Mouse (Mus musculus) cerebellum, postnatal 4 days (tissue): ENCODE data around the gene 4930519P11Rik.

Experiments
- DNase-seq, 2 experiments: peaks; one replicate each; pipeline ENCODE4 v3.0.0; 2022; ENCODE audit warnings: low spot score in 2 of 2, mixed read lengths in 1 of 2

The 4930519P11Rik gene

DNA sequence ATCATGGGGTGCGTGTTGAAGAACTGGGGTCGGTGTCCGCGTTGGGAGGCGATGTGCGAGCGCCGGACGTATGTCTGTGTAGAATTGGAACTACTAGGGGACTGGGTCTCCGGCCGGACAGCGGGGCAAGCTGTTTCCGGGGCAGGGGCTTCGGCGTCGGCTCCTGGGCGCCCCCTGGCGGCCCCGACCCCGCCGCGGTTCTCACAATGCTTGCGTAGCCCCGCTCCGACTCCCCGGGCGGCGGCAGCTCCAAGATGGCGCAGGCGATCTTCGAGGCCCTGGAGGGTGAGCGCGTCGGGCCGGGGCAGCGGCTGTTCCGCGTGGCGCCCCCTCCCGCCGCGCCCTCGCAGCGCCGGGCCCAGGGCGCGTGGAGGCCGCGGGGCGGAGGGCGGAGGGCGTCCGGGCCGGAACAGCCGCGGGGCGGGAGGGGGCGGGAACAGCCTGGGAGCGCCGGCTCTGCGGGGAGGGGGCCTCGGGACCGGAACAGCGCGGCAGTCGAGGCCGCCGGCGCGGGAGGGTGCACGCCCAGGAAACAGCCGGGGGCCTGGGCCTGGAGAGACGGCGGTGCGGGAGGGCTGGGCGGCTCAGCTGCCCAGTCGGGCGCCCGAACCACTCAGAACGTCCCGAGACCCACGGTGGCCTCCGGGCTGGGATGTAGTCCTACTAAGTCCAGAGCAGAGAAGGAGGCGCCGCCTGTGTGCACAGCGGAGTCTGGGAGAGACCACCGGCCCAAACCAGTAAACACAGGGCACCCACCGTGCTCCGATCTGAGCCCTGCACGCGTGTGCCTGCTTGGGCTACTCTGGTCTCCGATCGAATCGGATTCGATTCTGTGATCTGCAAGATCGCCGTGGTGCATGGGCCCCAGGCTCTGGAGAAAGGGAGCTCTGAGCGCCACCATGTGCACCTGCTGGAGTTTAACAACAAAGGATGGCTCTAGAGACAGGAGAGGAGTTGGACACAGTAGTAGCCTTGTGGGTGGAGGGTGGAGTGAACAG, at the start of gene 4930519P11Rik, which contains the start of gene Zfp341:
Gene 4930519P11Rik (minus strand): TSS at position 320 of the 998 bp plus-strand sequence.
Gene Zfp341 (plus strand): TSS at position 180 of the 998 bp plus-strand sequence.
- DNase-seq = peak; percentile 86 to 96

DNA sequence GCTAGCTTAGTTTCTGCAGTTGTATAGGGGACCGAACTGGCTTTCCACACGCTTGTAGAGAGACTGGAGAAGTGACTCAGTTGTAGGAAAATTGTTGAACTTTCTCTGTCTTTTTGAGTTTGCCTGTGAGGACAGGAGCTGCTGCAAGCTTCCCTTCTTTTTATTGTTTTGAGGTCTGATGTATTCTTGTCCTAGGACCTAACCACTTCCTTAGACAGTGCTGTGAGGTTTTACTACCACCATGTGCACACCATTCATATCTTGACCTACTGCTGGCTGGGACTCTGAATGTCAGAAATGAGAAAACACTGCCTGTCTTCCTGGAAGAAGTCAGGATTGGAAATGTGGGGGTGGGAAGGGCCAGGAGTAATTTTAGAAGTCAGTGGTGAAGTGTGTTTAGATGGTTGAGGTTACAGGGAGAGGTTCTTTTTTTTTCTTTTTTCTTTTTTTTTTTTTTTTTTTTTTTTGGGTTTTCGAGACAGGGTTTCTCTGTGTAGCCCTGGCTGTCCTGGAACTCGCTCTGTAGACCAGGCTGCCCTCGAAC, 46.4 kb upstream of the 4930519P11Rik start:
- DNase-seq = no peak

DNA sequence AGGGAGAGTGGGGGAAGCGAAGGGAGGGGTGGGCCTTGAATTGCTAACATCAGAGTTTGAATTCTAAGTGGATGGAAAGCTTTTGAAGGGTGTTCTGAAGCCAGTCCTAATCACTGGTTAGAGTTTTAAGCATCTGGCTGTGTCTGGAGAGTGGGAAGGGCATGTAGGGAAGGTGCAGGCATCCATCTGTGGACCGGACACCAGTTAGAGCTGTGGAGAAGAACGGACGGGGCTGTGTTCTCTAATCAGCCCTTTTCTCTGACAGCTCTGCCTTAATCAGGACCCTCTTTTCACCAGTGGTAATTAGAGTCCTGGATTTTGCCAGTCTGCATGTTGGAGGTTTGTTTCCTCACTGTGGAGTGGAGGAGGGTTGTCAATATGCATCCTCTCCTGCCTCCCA, 45.8 kb upstream of the 4930519P11Rik start:
- DNase-seq = no peak

DNA sequence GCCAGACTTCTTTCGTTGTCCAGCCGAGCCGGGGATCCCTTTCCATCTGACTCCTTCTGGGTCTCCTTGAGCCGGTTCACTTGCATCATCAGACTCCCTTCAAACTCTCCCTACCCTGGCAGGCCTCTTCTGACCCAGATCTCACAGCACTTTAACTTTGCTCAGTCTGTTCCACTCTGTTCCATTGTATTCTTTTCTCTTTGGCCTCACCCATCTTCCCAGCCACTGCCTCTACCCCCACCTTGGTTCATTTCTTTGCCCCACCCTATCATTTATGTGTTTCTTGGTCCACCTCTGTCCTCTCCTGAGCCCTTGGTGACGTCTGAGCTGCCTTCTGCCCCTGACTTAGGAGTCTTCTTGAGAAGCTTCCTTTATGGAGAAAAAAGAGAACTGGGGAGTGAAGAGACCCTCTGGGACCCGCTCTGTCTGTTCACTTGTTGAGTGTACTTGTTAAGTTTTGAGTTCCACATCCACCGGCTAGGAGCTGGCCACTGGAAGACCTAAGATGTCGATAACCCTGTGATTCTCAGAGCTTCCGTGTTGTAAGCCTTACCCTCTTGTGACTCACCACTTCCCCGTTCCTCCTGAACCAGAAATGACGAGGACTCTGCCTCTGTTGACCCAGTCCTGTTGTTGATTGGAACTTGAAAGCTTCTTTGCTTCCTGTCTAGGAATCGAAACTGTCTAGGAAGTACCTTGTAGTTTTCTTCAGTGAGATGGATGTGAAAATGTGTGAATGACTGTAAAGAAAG, 44.4 kb upstream of the 4930519P11Rik start:
- DNase-seq = no peak

DNA sequence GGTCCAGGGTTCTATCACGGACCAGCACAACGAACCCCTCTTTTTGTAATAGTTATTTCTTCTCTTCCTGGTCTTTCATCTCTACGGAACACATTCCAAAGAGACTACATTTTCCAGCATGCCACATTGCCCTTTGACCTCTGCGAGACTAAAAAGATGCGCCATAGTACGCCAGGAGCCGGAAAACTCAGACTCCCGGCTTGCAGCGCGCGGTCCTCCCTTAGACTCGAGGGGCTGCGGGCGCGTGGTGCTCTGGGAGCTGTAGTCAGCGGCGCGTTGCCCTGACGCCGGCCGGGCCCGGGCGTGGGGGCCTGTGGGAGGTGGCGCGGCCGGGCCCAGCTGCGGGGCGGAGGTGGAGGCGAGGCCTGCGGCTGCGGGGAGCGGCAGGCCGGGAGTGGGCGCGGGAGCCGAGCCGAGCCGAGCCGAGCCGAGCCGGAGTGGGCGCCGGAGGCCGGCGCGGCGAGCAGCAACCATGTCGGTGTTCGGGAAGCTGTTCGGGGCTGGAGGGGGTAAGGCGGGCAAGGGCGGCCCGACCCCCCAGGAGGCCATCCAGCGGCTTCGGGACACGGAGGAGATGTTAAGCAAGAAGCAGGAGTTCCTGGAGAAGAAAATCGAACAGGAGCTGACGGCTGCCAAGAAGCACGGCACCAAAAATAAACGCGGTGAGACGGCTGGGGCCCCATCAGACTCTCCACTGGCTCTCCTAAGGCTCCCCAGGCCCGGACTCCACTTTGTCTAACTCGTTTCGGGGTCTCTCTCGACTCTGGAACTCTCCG, 43.7 kb upstream of the 4930519P11Rik start:
- peak; percentile 89 to 95 for DNase-seq

DNA sequence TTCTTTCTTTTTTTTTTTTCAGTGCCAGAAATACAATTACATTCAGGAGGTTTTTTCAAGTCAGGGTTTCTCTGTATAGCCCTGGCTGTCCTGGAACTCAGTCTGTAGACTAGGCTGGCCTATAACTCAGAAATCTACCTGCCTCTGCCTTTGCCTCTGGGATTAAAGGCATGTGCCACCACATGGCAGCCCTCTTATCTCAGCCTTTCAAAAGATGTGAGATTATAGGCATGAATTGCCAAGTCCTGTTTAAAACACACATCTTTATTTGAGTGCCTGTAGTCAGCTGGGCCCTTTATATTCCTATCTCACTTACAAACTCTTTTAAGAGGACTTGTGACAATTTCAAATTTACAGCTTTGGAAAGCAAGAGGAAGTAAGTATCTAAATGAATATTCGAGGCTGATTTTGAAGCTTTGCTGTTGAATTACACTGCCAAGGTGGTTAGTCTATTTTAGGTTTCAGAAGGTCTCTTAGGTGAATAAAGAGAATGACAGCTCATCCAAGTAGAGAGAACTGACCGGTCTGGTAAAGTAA, 42.7 kb upstream of the 4930519P11Rik start:
- DNase-seq = no peak

DNA sequence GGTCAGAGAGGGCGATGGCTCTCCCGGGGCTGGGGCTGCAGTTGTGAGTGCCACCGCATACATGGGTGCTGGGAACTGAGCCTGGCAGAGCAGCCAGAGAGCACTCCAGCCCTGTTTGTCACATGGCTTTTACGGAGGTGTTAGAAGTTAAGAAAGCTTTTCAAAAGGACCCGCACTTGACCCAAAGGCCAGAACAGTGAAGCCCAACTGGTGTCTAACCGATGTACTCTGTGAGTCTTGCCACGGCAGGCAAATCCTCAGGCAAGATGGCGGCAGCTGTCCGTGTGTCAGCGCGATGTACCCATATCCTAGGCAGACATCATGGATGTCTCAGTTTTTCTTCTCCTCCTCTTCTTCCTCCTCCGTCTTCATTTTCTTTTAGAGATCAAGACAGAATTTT, 41.7 kb upstream of the 4930519P11Rik start:
- DNase-seq = no peak

DNA sequence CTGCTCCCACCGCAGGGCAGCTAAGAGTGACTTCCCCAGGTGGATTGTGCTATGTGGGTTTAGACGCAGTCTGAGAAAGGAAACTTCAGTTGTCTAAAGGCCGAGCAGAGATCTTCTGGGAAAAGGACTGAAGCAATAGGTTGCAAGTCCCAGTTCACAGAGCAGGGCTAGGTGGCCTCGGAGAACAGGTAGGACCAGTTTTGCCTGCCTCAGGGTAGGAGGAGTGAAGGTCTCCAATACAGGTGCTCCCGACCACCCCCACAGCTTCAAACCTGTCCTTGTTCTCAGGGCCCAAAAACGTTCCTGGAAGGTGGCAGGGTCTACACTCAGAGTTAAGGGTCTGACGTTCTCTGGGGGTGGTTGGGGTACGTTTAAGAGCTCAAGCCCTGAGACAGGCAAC, 38.1 kb upstream of the 4930519P11Rik start, which contains the start of gene Chmp4b:
Gene Chmp4b (plus strand): TSS at position 343 of the 400 bp plus-strand sequence.
- no peak for DNase-seq

DNA sequence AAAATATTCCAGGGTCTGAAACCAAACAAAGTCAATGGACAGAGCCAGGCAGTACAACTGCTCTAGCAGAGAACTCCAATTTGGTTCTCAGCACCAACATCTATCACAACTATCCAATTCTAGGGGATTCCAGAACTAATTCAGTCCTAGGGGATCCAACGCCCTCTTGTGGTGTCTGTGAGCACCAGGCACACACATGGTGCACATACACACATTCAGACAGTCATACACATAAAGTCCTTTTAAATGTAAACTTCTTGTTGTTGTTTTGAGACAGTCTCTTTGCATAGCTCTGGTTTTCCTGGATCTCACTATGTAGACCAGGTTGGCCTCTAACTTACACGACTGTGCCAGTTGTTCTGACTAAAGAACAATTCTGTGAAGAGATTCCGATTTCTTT, 37.2 kb upstream of the 4930519P11Rik start:
- no peak for DNase-seq

DNA sequence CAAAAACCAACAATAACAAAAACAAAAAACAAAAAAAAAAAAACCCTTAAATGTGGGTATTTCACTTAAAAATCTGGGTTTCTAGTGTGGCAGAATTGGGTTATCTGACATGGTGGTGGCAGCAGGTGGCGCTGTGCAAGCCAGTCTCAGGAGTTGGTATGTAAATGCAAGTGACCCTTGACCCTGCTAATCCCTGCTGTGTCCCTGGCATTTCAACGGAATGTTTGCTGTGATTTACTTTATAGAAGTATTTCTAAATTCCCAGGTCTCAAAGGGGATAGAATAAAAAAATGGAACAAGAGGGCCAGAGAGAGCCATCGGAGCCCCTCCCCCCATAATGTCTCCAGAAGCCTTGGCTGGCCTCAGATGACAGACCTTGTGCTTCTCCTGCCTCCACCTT, 34.8 kb upstream of the 4930519P11Rik start:
- DNase-seq = peak in 1 of 2 experiments; percentile 26

DNA sequence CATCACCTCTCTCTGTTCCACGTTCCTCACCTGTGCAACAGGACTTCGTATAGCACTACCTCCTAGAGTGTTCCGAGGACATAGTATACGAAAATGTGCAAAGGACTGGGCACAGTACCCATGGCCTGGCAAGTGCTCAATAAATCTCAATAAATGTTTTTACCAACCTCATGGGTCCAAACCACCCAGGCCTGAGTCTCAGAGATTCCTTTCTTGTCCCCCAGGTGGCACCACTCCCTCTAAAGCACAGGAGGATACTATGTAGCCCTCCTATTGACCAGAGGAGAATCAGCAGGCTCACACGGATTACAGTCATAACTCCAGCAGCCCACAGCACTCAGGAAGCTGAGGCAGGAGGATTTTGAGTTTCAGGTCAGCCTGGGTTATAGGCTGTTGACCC, 33.4 kb upstream of the 4930519P11Rik start:
- peak in 1 of 2 experiments; percentile 25 for DNase-seq

DNA sequence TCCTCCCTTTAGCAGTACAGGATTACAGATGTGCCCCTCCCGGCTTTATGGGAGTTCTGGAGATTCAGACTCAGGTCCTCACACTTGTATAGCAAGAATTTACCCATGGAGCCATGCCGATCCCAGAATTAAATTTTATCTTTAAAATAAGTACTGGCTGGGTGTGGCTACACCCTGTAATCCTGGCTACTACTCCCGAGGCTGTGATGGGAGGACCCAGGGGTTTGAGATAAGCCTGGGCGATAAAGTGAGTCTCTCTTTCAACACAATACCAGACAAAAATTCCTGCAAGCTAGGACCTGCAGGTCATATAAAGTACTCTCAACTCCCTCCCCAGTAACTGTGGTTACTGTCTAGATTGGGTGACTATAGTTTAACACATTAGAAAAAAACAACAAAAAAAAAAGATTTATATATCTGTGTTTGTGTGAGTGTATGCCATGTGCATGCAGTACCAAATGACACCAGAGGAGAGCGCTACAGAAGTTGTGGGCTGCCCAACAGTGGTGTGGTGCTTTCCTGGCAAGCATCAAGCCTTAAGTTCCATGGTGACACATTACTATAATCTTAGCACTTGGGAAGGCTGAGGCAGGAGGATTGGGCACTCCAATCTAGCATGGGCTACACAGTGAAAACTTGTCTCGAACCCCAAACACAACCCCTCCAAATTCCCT, 29.6 kb upstream of the 4930519P11Rik start:
- DNase-seq = no peak

DNA sequence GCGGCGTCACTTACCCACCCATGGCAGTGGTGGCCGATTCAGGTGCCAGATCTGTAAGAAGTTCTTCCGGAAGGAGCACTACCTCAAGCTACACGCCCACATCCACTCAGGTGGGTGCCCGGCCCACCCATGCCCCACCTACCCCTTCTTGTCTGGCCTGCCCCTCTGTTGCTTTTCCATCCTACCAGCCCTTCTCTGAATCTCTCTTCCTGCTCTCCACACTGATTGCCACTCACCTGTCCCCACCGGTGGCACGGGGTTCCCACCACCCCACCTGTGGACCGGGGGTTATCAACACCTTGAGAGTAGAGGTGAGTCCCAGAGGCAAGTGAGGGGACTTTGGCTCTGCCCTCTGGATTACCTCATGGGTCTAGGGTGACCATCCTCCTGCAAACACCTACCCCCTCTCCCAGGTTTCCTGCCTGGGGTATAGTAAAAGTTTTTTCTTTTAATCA, 28.8 kb upstream of the 4930519P11Rik start:
- DNase-seq = no peak

DNA sequence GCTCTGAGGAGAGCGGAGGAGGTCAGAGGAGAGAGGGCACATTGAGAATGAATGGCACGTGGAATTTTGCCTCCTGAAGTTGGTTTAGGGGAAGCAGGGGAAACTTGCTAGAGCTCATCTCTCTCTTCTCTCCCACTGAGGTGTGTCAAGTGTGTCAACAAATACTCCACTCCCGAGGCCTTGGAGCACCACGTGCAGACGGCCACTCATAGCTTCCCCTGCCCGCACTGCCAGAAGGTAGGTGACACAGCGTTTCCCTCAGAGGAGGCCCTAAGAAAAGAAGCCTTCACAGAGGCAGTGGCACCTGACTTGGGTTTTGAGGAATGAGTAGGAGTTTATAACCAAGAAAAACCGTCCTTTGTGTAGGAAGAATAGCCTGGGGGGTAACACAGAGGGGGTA, 27.9 kb upstream of the 4930519P11Rik start:
- no peak for DNase-seq

DNA sequence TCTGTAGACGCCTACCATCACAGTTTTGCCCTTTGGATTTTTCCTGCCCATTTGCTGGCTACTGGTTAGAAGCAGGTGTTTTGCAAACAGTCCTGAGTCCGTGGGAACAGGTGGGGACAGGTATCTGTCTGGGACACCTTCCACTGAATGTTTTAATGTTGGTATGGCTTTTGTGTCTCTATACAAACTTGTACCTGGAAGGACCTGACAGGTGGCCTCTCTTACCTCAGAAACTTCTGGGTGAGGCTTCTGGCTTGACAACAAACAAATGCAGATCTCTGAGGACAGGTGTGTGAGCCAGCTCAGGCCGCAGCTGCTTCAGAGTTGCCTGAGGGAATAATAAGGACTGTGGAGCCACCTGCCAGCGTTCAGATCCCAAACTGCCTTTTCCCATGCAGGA, 25.9 kb upstream of the 4930519P11Rik start:
- DNase-seq = no peak

DNA sequence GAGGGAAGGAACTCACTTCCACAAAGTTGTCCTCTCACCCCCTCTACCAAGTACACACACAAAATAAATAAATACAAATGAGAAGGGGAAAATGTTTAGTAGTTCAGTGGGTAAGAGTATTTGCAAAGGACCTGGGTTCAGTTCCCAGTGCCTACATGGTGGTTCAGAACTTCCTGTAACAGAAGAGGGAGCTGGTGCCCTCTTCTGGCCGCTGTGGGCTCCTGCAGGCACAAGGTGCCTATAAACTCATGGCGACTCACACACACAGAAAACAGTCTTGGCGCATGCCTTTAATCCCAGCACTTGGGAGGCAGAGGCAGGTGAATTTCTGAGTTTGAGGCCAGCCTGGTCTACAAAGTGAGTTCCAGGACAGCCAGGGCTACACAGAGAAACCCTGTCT, 25.3 kb upstream of the 4930519P11Rik start:
- DNase-seq = no peak

DNA sequence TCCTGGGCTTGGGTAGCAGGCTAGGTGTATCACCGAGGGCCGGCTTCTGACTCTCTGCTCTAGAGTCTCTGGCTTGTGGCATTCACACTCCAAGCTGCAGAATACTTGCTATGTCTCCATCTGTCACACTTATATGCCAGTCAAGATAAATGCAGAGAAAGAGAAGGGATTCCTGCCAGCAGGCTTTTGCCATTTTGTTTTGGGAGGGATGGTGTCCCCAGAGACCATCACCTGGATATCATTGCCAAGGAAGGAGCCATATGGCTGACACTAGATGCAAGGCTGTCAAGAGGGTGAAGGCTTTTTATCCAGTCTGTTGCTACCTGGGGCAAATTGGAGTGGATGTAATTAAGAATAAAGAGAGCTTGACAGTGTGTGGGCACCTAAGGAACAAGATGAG, 22.6 kb upstream of the 4930519P11Rik start:
- no peak for DNase-seq

DNA sequence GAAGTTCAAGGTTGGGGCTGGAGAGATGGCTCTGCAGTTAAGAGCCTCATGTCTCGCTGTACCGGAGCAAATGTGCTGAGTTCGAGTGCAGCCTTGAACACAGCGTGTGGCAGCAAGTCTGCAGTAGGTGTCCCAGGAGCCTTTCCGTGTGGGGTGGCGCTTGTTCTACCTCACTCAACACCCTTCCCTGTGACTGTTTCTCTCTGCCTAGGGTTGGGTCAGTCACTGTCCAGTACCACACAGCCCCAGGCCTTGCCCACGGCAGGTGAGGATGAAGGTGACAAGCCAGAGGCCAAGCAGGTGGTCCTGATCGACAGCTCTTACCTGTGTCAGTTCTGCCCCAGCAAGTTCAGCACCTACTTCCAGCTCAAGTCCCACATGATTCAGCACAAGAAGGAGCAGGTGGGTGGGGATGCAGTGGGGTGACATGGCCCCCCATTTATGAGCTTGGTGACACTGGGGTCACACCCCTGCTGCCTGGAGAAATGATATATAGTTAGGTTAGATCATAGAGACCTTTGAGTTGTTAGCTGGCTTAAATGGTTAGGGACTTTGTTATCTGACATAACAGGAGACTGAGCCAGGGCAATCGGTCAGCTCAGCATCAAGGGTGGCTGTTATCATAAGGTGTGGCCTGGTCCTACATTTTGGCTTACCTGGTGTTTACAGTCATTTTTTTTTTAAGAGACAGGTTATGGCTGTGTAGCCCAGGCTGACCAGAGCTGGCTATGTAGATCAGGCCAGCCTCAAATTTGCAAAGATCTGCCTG, 20.8 kb upstream of the 4930519P11Rik start:
- DNase-seq = no peak

DNA sequence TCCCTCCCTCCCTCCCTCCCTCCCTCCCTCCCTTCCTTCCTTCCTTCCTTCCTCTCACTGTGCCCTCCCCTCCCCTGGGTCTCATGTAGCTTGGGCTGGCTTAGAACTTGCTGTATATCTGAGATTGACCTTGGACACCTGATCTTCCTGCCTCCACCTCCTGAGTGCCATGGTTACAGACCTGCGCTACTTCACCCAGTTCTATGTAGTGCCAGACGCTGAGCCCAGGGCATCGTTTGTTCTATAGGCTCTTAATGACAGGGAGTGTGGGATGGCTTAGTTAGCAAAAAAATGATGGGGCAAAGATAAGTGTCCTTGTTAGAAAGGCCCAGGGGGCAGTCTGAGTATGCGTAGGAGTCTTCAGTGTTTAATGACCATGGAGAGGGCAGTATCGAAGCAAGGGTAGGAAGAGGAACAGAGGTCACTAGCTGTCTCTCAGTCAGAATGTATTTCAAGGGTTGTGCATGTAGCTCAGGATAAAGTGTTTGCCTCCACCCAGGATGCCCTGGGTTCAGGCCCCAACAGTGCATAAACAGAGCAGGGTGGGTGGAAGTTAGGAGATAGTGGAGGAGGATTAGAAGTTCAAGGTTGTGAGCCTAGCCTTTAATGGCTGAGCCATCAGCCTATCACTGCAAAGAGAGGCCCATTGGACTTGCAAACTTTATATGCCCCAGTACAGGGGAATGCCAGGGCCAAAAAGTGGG, 20.0 kb upstream of the 4930519P11Rik start:
- no peak for DNase-seq
